ENCODE assay signal across 13 mouse cellular contexts in genomic region chr2:135915928-135916327, GRCm38 (mm10).
DNase-seq lines count a peak whose midpoint lies in the region; ATAC-seq and TF ChIP-seq lines count a peak whose summit lies in the region.
"Had no signal": no experiment of that assay in that cellular context is flagged by ENCODE, and none has a peak within 500 bp of the region (broad histone marks: within the 10 kb centered on the region; RNA-seq: fewer than 3 reads in every experiment).

No protein-coding gene starts in this region.

- no peaks in the 10 kb centered on the region for H3K9me3 ChIP-seq in heart, embryonic 12.5 days (replicated peaks)
- no peaks in the 10 kb centered on the region for H3K9me3 ChIP-seq in kidney, embryonic 14.5 days (ENCODE audit: control insufficient read depth, low read length)
- no peaks in the 10 kb centered on the region for H3K9me3 ChIP-seq in heart, embryonic 14.5 days (ENCODE audit: control insufficient read depth, low read length)
- H3K9me3 ChIP-seq: embryonic facial prominence, embryonic 12.5 days; forebrain, embryonic 10.5 days had no signal

- H3K4me2 ChIP-seq in heart, embryonic 12.5 days, result no peak overlapping the region
- H3K4me2 ChIP-seq in kidney, embryonic 14.5 days (replicated peaks; ENCODE audit: low read depth, low read length), result no peak overlapping the region
- H3K4me2 ChIP-seq in heart, embryonic 14.5 days (ENCODE audit: low read length), result 0 out of 2 replicates have a peak overlapping the region, but pooled peaks have one; percentile 1
- H3K4me2 ChIP-seq: embryonic facial prominence, embryonic 12.5 days had no signal

- TF ChIP-seq POLR2A in heart, adult 2 months (IDR thresholded peaks at IDR 0.05; ENCODE audit: insufficient read depth, low read depth, low read length), result no peak
- no peak for TF ChIP-seq POLR2A in brain, embryonic 14.5 days (IDR thresholded peaks at IDR 0.05; ENCODE audit: borderline replicate concordance, extremely low read depth, insufficient read depth, insufficient read length, poor library complexity, severe bottlenecking)

- DNase-seq in heart, adult 2 months, result peak in 1 of 2 experiments; percentile 10
- peak; percentile 19 for DNase-seq in kidney, postnatal 10 days
- peak; percentile 29 for DNase-seq in brain, embryonic 14.5 days (ENCODE audit: low read depth)
- DNase-seq in right cerebral cortex, postnatal 4 days, result no peak
- DNase-seq: adrenal gland, postnatal 36 days; midbrain, embryonic 14.5 days; thymus, postnatal 14 days had no signal

- no peak for ATAC-seq in heart, embryonic 12.5 days (ENCODE audit: insufficient number of reproducible peaks, low FRiP score)
- no peak for ATAC-seq in kidney, embryonic 14.5 days (ENCODE audit: low FRiP score, low TSS enrichment)
- ATAC-seq in heart, embryonic 14.5 days (ENCODE audit: insufficient number of reproducible peaks, insufficient read depth, low FRiP score, low read depth), result no peak

- peak overlapping the region; percentile 29 for H3K27ac ChIP-seq in heart, adult 2 months
- no peak overlapping the region for H3K27ac ChIP-seq in heart, embryonic 12.5 days (ENCODE audit: poor library complexity, severe bottlenecking)
- no peak overlapping the region for H3K27ac ChIP-seq in kidney, embryonic 14.5 days (ENCODE audit: low read depth, low read length)
- H3K27ac ChIP-seq in heart, embryonic 14.5 days (replicated peaks in 1 of 2; ENCODE audit: control insufficient read depth in 1 of 2, insufficient read depth in 1 of 2, low read depth in 2 of 2, low read length in 2 of 2), result peak overlapping the region in 1 of 2 experiments; percentile 11; a peak in 1 of 4 replicates
- H3K27ac ChIP-seq: embryonic facial prominence, embryonic 12.5 days; forebrain, embryonic 10.5 days; macrophage had no signal

- no peaks in the 10 kb centered on the region for H3K27me3 ChIP-seq in heart, adult 2 months (ENCODE audit: control insufficient read depth, insufficient read depth, low read length)
- no peaks in the 10 kb centered on the region for H3K27me3 ChIP-seq in heart, embryonic 12.5 days (replicated peaks)
- no peaks in the 10 kb centered on the region for H3K27me3 ChIP-seq in kidney, embryonic 14.5 days (ENCODE audit: control insufficient read depth, insufficient read depth, low read length)
- H3K27me3 ChIP-seq in heart, embryonic 14.5 days (ENCODE audit: control insufficient read depth, insufficient read depth, low read length), result no peaks in the 10 kb centered on the region
- H3K27me3 ChIP-seq: embryonic facial prominence, embryonic 12.5 days had no signal

- TF ChIP-seq CTCF in heart, adult 2 months (IDR thresholded peaks at IDR 0.05), result no peak
- no peak for TF ChIP-seq CTCF in brain, embryonic 14.5 days (IDR thresholded peaks at IDR 0.05; ENCODE audit: borderline replicate concordance, extremely low read depth, insufficient read depth, insufficient read length)

- 9% methylated on average over 10 of the region's 10 CpGs for WGBS in heart, adult 2 months
- 43% methylated on average over 10 of the region's 10 CpGs for WGBS in heart, embryonic 12.5 days
- 24% methylated on average over 10 of the region's 10 CpGs for WGBS in kidney, embryonic 14.5 days
- 31% methylated on average over 10 of the region's 10 CpGs for WGBS in heart, embryonic 14.5 days

- no peaks in the 10 kb centered on the region for H3K79me2 ChIP-seq in heart, adult 2 months (replicated peaks; ENCODE audit: control insufficient read depth, insufficient read depth, low read length)

- peaks cover 28% of the 10 kb centered on the region for H3K36me3 ChIP-seq in heart, adult 2 months (ENCODE audit: control insufficient read depth, insufficient read depth, low read length)
- no peaks in the 10 kb centered on the region for H3K36me3 ChIP-seq in heart, embryonic 12.5 days
- H3K36me3 ChIP-seq in kidney, embryonic 14.5 days (ENCODE audit: control insufficient read depth, insufficient read depth, low read length), result no peaks in the 10 kb centered on the region
- H3K36me3 ChIP-seq in heart, embryonic 14.5 days (ENCODE audit: control insufficient read depth, insufficient read depth, low read length), result no peaks in the 10 kb centered on the region
- H3K36me3 ChIP-seq: embryonic facial prominence, embryonic 12.5 days; forebrain, embryonic 10.5 days had no signal

- intact Hi-C loops in heart, adult 2 months (cut with DNase I), result loop anchor here (5.0 kb wide), 2 partner anchors 89 to 354 kb away; no protein-coding TSS in a partner anchor

- TF ChIP-seq EP300 in heart, adult 2 months (IDR thresholded peaks at IDR 0.05; ENCODE audit: insufficient read depth, low read depth, low read length), result 0 out of 2 replicates have a peak, but pooled peaks have one; percentile 45

- H3K9ac ChIP-seq in heart, adult 2 months (ENCODE audit: low read depth, low read length), result no peak overlapping the region
- no peak overlapping the region for H3K9ac ChIP-seq in heart, embryonic 12.5 days
- H3K9ac ChIP-seq in kidney, embryonic 14.5 days (ENCODE audit: low read depth, low read length), result no peak overlapping the region
- no peak overlapping the region for H3K9ac ChIP-seq in heart, embryonic 14.5 days (ENCODE audit: low read length)
- H3K9ac ChIP-seq: embryonic facial prominence, embryonic 12.5 days had no signal

- 0 out of 2 replicates have a peak overlapping the region, but pooled peaks have one; percentile 14 for H3K4me3 ChIP-seq in heart, adult 2 months
- no peak overlapping the region for H3K4me3 ChIP-seq in heart, embryonic 12.5 days
- no peak overlapping the region for H3K4me3 ChIP-seq in kidney, embryonic 14.5 days (ENCODE audit: low read length)
- H3K4me3 ChIP-seq in heart, embryonic 14.5 days (ENCODE audit: control insufficient read depth in 1 of 2, insufficient read depth in 1 of 2, low read depth in 1 of 2, low read length in 2 of 2), result no peak overlapping the region
- H3K4me3 ChIP-seq: embryonic facial prominence, embryonic 12.5 days; forebrain, embryonic 10.5 days had no signal

- peaks cover 18% of the 10 kb centered on the region for H3K4me1 ChIP-seq in heart, adult 2 months (ENCODE audit: control insufficient read depth, insufficient read depth, low read length)
- peaks cover 49% of the 10 kb centered on the region for H3K4me1 ChIP-seq in heart, embryonic 12.5 days (replicated peaks)
- H3K4me1 ChIP-seq in kidney, embryonic 14.5 days (ENCODE audit: control insufficient read depth, insufficient read depth, low read length), result no peaks in the 10 kb centered on the region
- H3K4me1 ChIP-seq in heart, embryonic 14.5 days (ENCODE audit: control insufficient read depth in 2 of 2, insufficient read depth in 2 of 2, low read length in 2 of 2), result peaks cover 18 to 37% of the 10 kb centered on the region in 2 experiments
- H3K4me1 ChIP-seq: embryonic facial prominence, embryonic 12.5 days had no signal
